In the genomic region with DNA sequence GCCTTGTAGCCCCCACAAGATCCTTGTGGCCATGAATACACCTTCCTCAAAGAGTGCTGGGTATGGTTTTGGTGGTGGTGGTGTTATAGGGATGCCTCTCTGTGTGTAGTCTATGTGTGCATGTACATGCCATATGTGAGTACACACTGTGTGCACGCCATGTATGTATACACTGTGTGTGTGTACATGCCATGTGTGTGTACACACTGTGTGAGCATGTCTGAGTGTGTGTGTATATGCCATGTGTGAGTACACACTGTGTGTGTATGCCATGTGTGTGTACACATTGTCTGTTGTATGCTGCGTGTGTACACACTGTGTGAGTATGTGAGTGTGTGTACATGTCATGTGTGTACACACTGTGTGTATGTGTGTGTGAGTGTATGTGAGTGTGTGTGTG, we compare ENCODE assay signal across 19 mouse cellular contexts. TPM values are rescaled to one million over a fixed set of nuclear protein-coding genes. Genes with fewer than 3 reads are reported as not detected.
DNase-seq lines count a peak whose midpoint lies in the region; ATAC-seq lines count a peak whose summit lies in the region.
"Had no signal": no experiment of that assay in that cellular context is flagged by ENCODE, and none has a peak within 500 bp of the region (broad histone marks: within the 10 kb centered on the region; RNA-seq: fewer than 3 reads in every experiment).

No protein-coding gene starts in this region.

- ATAC-seq in forebrain, embryonic 12.5 days (ENCODE audit: low FRiP score): no peak
- no peak for ATAC-seq in forebrain, embryonic 14.5 days
- peak; percentile 66 for ATAC-seq in midbrain, embryonic 13.5 days
- ATAC-seq in midbrain, embryonic 15.5 days (replicated peaks): peak; percentile 40; the same call in 1 of the 2 replicates

- no peaks in the 10 kb centered on the region for H3K36me3 ChIP-seq in forebrain, embryonic 12.5 days (replicated peaks)
- H3K36me3 ChIP-seq in forebrain, embryonic 14.5 days (ENCODE audit: control insufficient read depth, insufficient read depth, low read length): no peaks in the 10 kb centered on the region
- H3K36me3 ChIP-seq in midbrain, embryonic 13.5 days: no peaks in the 10 kb centered on the region
- no peaks in the 10 kb centered on the region for H3K36me3 ChIP-seq in midbrain, embryonic 10.5 days
- H3K36me3 ChIP-seq in midbrain, embryonic 15.5 days (replicated peaks): no peaks in the 10 kb centered on the region

- no peak overlapping the region for H3K4me3 ChIP-seq in forebrain, embryonic 12.5 days (replicated peaks)
- H3K4me3 ChIP-seq in forebrain, embryonic 14.5 days (ENCODE audit: low read depth, low read length): no peak overlapping the region
- H3K4me3 ChIP-seq in midbrain, embryonic 13.5 days (replicated peaks): no peak overlapping the region
- H3K4me3 ChIP-seq in midbrain, embryonic 10.5 days: no peak overlapping the region
- H3K4me3 ChIP-seq in midbrain, embryonic 15.5 days: no peak overlapping the region

- no peaks in the 10 kb centered on the region for H3K9me3 ChIP-seq in forebrain, embryonic 12.5 days
- H3K9me3 ChIP-seq in forebrain, embryonic 14.5 days (replicated peaks; ENCODE audit: control insufficient read depth, low read length): no peaks in the 10 kb centered on the region
- no peaks in the 10 kb centered on the region; the same call in 1 of the 2 replicates for H3K9me3 ChIP-seq in midbrain, embryonic 13.5 days
- H3K9me3 ChIP-seq in midbrain, embryonic 10.5 days (replicated peaks): peaks cover 5% of the 10 kb centered on the region; the same call in 1 of the 2 replicates
- no peaks in the 10 kb centered on the region for H3K9me3 ChIP-seq in midbrain, embryonic 15.5 days

- H3K4me1 ChIP-seq in forebrain, embryonic 12.5 days: peaks cover 26% of the 10 kb centered on the region
- H3K4me1 ChIP-seq in forebrain, embryonic 14.5 days (ENCODE audit: control insufficient read depth, insufficient read depth, low read length): peaks cover 16% of the 10 kb centered on the region
- H3K4me1 ChIP-seq in midbrain, embryonic 13.5 days (replicated peaks): peaks cover 28% of the 10 kb centered on the region
- peaks cover 11% of the 10 kb centered on the region for H3K4me1 ChIP-seq in midbrain, embryonic 10.5 days
- peaks cover 20% of the 10 kb centered on the region for H3K4me1 ChIP-seq in midbrain, embryonic 15.5 days

- no peak overlapping the region for H3K9ac ChIP-seq in forebrain, embryonic 12.5 days
- H3K9ac ChIP-seq in forebrain, embryonic 14.5 days (ENCODE audit: low read length): no peak overlapping the region
- no peak overlapping the region for H3K9ac ChIP-seq in midbrain, embryonic 13.5 days (replicated peaks)
- H3K9ac ChIP-seq in midbrain, embryonic 15.5 days: no peak overlapping the region

- WGBS in forebrain, embryonic 12.5 days: 93% methylated on average over 2 of the region's 2 CpGs
- 91% methylated on average over 2 of the region's 2 CpGs for WGBS in forebrain, embryonic 14.5 days
- WGBS in midbrain, embryonic 13.5 days: 84% methylated on average over 2 of the region's 2 CpGs
- 90% methylated on average over 2 of the region's 2 CpGs for WGBS in midbrain, embryonic 10.5 days
- 94% methylated on average over 2 of the region's 2 CpGs for WGBS in midbrain, embryonic 15.5 days

- H3K27ac ChIP-seq in forebrain, embryonic 12.5 days: peak overlapping the region; percentile 58; the same call in 1 of the 2 replicates
- H3K27ac ChIP-seq in forebrain, embryonic 14.5 days (ENCODE audit: low read depth, low read length): no peak overlapping the region
- H3K27ac ChIP-seq in midbrain, embryonic 13.5 days: peak overlapping the region; percentile 73
- H3K27ac ChIP-seq in midbrain, embryonic 10.5 days (replicated peaks): no peak overlapping the region
- peak overlapping the region; percentile 71; the same call in 1 of the 2 replicates for H3K27ac ChIP-seq in midbrain, embryonic 15.5 days

- no peaks in the 10 kb centered on the region for H3K27me3 ChIP-seq in forebrain, embryonic 12.5 days
- no peaks in the 10 kb centered on the region for H3K27me3 ChIP-seq in forebrain, embryonic 14.5 days (replicated peaks; ENCODE audit: control insufficient read depth, insufficient read depth, low read length)
- peaks cover 3% of the 10 kb centered on the region; the same call in 1 of the 2 replicates for H3K27me3 ChIP-seq in midbrain, embryonic 13.5 days
- no peaks in the 10 kb centered on the region for H3K27me3 ChIP-seq in midbrain, embryonic 10.5 days (ENCODE audit: low read depth, poor library complexity, severe bottlenecking)
- H3K27me3 ChIP-seq in midbrain, embryonic 15.5 days (replicated peaks): no peaks in the 10 kb centered on the region

- no peak overlapping the region for H3K4me2 ChIP-seq in forebrain, embryonic 12.5 days
- H3K4me2 ChIP-seq in forebrain, embryonic 14.5 days (ENCODE audit: low read length): no peak overlapping the region
- H3K4me2 ChIP-seq in midbrain, embryonic 13.5 days (replicated peaks): no peak overlapping the region
- no peak overlapping the region for H3K4me2 ChIP-seq in midbrain, embryonic 15.5 days

- no peak for DNase-seq in forebrain, embryonic 14.5 days (ENCODE audit: low spot score)
- DNase-seq in midbrain, embryonic 10.5 days (ENCODE audit: low spot score): no peak
- no peak for DNase-seq in frontal cortex, postnatal 25 days (ENCODE audit: low spot score in 2 of 2)
- DNase-seq in right cerebral cortex, adult 18-20 months: no peak
- DNase-seq: adrenal gland, postnatal 14 days; heart, adult 11 months; heart, postnatal 4 days; kidney, adult 18-20 months; kidney, postnatal 25 days; lung, postnatal 14 days; thymus, postnatal 36 days had no signal

RNA-seq across cellular contexts. Expression of a gene that starts 33.7 kb away (rescaled TPM):
- not detected in 2 replicates for polyA plus RNA-seq in forebrain, embryonic 12.5 days (2016; fragmentation: Nextera tagmentation; extraction: Ambion mirVana)
- not detected in 2 replicates for polyA plus RNA-seq in forebrain, embryonic 14.5 days (2014; fragmentation: Nextera tagmentation; extraction: Ambion mirVana)
- not detected in 2 replicates for polyA plus RNA-seq in midbrain, embryonic 13.5 days (2015; fragmentation: Nextera tagmentation; extraction: Ambion mirVana)
- polyA plus RNA-seq in midbrain, embryonic 10.5 days (2016; fragmentation: Nextera tagmentation; extraction: Ambion mirVana): not detected in 2 replicates
- polyA plus RNA-seq in midbrain, embryonic 15.5 days (2015; fragmentation: Nextera tagmentation; extraction: Ambion mirVana): not detected in 2 replicates
- polyA plus RNA-seq: embryonic facial prominence, embryonic 14.5 days; heart, embryonic 14.5 days; limb, embryonic 14.5 days; liver, embryonic 16.5 days; small intestine, adult 2 months had no signal

RNA-seq across cellular contexts. Expression of a gene that starts 40.6 kb away (rescaled TPM):
- 1.6 and 2.1 TPM in 2 replicates for polyA plus RNA-seq in forebrain, embryonic 12.5 days (2016; fragmentation: Nextera tagmentation; extraction: Ambion mirVana)
- 1.6 and 1.7 TPM in 2 replicates for polyA plus RNA-seq in forebrain, embryonic 14.5 days (2014; fragmentation: Nextera tagmentation; extraction: Ambion mirVana)
- 1.4 and 2.5 TPM in 2 replicates for polyA plus RNA-seq in midbrain, embryonic 13.5 days (2015; fragmentation: Nextera tagmentation; extraction: Ambion mirVana)
- 0.58 and 1.1 TPM in 2 replicates for polyA plus RNA-seq in midbrain, embryonic 10.5 days (2016; fragmentation: Nextera tagmentation; extraction: Ambion mirVana)
- polyA plus RNA-seq in midbrain, embryonic 15.5 days (2015; fragmentation: Nextera tagmentation; extraction: Ambion mirVana): 2.0 and 2.8 TPM in 2 replicates

RNA-seq across cellular contexts. Expression of a gene that starts 44.7 kb away (rescaled TPM):
- polyA plus RNA-seq in forebrain, embryonic 12.5 days (2016; fragmentation: Nextera tagmentation; extraction: Ambion mirVana): 5.4 and 7.2 TPM in 2 replicates
- polyA plus RNA-seq in forebrain, embryonic 14.5 days (2014; fragmentation: Nextera tagmentation; extraction: Ambion mirVana): 5.0 and 5.8 TPM in 2 replicates
- 7.2 and 7.8 TPM in 2 replicates for polyA plus RNA-seq in midbrain, embryonic 13.5 days (2015; fragmentation: Nextera tagmentation; extraction: Ambion mirVana)
- polyA plus RNA-seq in midbrain, embryonic 10.5 days (2016; fragmentation: Nextera tagmentation; extraction: Ambion mirVana): 4.8 and 5.5 TPM in 2 replicates
- 10.4 and 10.7 TPM in 2 replicates for polyA plus RNA-seq in midbrain, embryonic 15.5 days (2015; fragmentation: Nextera tagmentation; extraction: Ambion mirVana)

Comparison
In these comparisons a context has a peak if more than half of its experiments do, and no peak if none do; other contexts are left out.
1. H3K27ac ChIP-seq: peak in forebrain, embryonic 12.5 days (single experiment), midbrain, embryonic 13.5 days (single experiment) and midbrain, embryonic 15.5 days (single experiment); none in forebrain, embryonic 14.5 days (single experiment) and midbrain, embryonic 10.5 days (single experiment).
2. ATAC-seq: peak in midbrain, embryonic 13.5 days (single experiment) and midbrain, embryonic 15.5 days (single experiment); none in forebrain, embryonic 12.5 days (single experiment) and forebrain, embryonic 14.5 days (single experiment).